7 mouse cellular contexts compared by ENCODE assay signal in the genomic region with DNA sequence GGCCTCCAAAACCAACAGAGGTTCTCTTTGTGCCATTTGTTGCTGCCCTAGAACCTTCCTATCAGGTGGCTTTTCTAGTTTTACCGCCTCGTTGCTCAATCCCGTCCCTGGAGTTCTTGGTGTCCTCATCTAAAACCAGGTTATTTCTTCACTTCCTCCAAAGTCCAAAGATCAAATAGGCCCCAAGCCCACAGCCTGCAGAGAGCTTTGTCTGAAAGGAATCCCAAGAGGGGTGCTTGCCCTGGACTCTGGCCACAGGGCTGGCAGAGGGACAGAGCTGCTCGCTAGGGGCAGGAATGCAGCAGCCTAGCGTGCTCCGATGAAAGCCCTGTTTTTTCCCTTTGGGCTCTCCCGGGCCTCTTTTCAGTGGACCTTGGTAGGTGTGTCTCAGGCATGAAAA. TPM values are rescaled to one million over a fixed set of nuclear protein-coding genes. Genes with fewer than 3 reads are reported as not detected.
DNase-seq lines count a peak whose midpoint lies in the region; ATAC-seq and TF ChIP-seq lines count a peak whose summit lies in the region.

No protein-coding gene starts in this region.

- 26% methylated on average over 7 of the region's 7 CpGs for WGBS in hindbrain, embryonic 16.5 days
- WGBS in liver, adult 2 months, result 5% methylated on average over 7 of the region's 7 CpGs
- 27% methylated on average over 7 of the region's 7 CpGs for WGBS in midbrain, embryonic 16.5 days

- no peak for ATAC-seq in hindbrain, embryonic 16.5 days
- no peak for ATAC-seq in midbrain, embryonic 16.5 days

- H3K4me2 ChIP-seq in hindbrain, embryonic 16.5 days (ENCODE audit: low read length), result peak overlapping the region; percentile 67
- H3K4me2 ChIP-seq in midbrain, embryonic 16.5 days (ENCODE audit: low read length), result peak overlapping the region; percentile 93

- H3K27me3 ChIP-seq in hindbrain, embryonic 16.5 days (replicated peaks; ENCODE audit: control insufficient read depth, insufficient read depth, low read length), result no peaks in the 10 kb centered on the region
- no peaks in the 10 kb centered on the region for H3K27me3 ChIP-seq in liver, adult 2 months (ENCODE audit: control insufficient read depth, insufficient read depth, low read length)
- no peaks in the 10 kb centered on the region for H3K27me3 ChIP-seq in midbrain, embryonic 16.5 days (ENCODE audit: control insufficient read depth, insufficient read depth, low read depth, low read length)

- H3K79me2 ChIP-seq in liver, adult 2 months (ENCODE audit: control insufficient read depth, insufficient read depth, low read length), result 0 out of 2 replicates have a peak, but pooled peaks cover 3% of the 10 kb centered on the region

- H3K4me3 ChIP-seq in hindbrain, embryonic 16.5 days (ENCODE audit: low read length), result peak overlapping the region; percentile 16; the same call in 1 of the 2 replicates
- peak overlapping the region; percentile 34 for H3K4me3 ChIP-seq in liver, adult 2 months (ENCODE audit: insufficient read depth, low read depth, low read length)
- H3K4me3 ChIP-seq in midbrain, embryonic 16.5 days (ENCODE audit: low read depth, low read length), result no peak overlapping the region

- peak; percentile 75 for DNase-seq in NIH3T3 (ENCODE audit: low read depth)
- peak; percentile 72 for DNase-seq in cerebellum, adult 11-12 months
- peak; percentile 71 for DNase-seq in gastrocnemius, adult 18-20 months (ENCODE audit: low spot score)
- peak; percentile 99 for DNase-seq in liver, adult 2 months (ENCODE audit: extremely low read depth, low read depth, low spot score)
- DNase-seq in spleen, postnatal 10 days (ENCODE audit: low spot score in 2 of 2), result no peak

- TF ChIP-seq POLR2A in liver, adult 2 months (IDR thresholded peaks at IDR 0.05; ENCODE audit: extremely low read depth, insufficient read depth, low read length), result 0 out of 2 replicates have a peak, but pooled peaks have one; percentile 14

- peak overlapping the region; percentile 51; the same call in 1 of the 2 replicates for H3K9ac ChIP-seq in hindbrain, embryonic 16.5 days (ENCODE audit: low read depth, low read length)
- H3K9ac ChIP-seq in liver, adult 2 months (ENCODE audit: low read depth, low read length), result peak overlapping the region; percentile 13; the same call in 1 of the 2 replicates
- peak overlapping the region; percentile 21; the same call in 1 of the 2 replicates for H3K9ac ChIP-seq in midbrain, embryonic 16.5 days (ENCODE audit: low read depth, low read length)

- H3K27ac ChIP-seq in hindbrain, embryonic 16.5 days (ENCODE audit: low read depth, low read length), result peak overlapping the region; percentile 62
- H3K27ac ChIP-seq in liver, adult 2 months (replicated peaks; ENCODE audit: insufficient read depth, low read depth, low read length), result peak overlapping the region; percentile 66
- peak overlapping the region; percentile 67 for H3K27ac ChIP-seq in midbrain, embryonic 16.5 days (ENCODE audit: low read length)

- no peaks in the 10 kb centered on the region for H3K9me3 ChIP-seq in hindbrain, embryonic 16.5 days (ENCODE audit: control insufficient read depth, low read length)
- H3K9me3 ChIP-seq in midbrain, embryonic 16.5 days (replicated peaks; ENCODE audit: control insufficient read depth, low read length, poor library complexity, severe bottlenecking), result no peaks in the 10 kb centered on the region

- no peaks in the 10 kb centered on the region for H3K36me3 ChIP-seq in hindbrain, embryonic 16.5 days (ENCODE audit: control insufficient read depth, insufficient read depth, low read length)
- no peaks in the 10 kb centered on the region for H3K36me3 ChIP-seq in liver, adult 2 months (ENCODE audit: control insufficient read depth, insufficient read depth, low read length)
- H3K36me3 ChIP-seq in midbrain, embryonic 16.5 days (ENCODE audit: control insufficient read depth, insufficient read depth, low read length), result no peaks in the 10 kb centered on the region

- TF ChIP-seq CTCF in liver, adult 2 months (IDR thresholded peaks at IDR 0.05; ENCODE audit: low read depth, low read length), result peak; percentile 12; the same call in 1 of the 2 replicates

- H3K4me1 ChIP-seq in hindbrain, embryonic 16.5 days (ENCODE audit: control insufficient read depth, insufficient read depth, low read depth, low read length), result peaks cover 23% of the 10 kb centered on the region
- peaks cover 14% of the 10 kb centered on the region for H3K4me1 ChIP-seq in liver, adult 2 months (ENCODE audit: control insufficient read depth, insufficient read depth, low read length)
- H3K4me1 ChIP-seq in midbrain, embryonic 16.5 days (ENCODE audit: control insufficient read depth, insufficient read depth, low read length), result peaks cover 25% of the 10 kb centered on the region

RNA-seq across cellular contexts. Expression of a gene that starts 1.0 kb away (rescaled TPM):
- 1 to 10 TPM; 2.5 to 2.6 TPM for total RNA-seq in gastrocnemius, adult 18-20 months (2021)
- polyA plus RNA-seq in hindbrain, embryonic 16.5 days (2015; fragmentation: Nextera tagmentation; extraction: Ambion mirVana), result 7.8 and 8.5 TPM in 2 replicates
- 74.7 and 78.2 TPM in 2 replicates for total RNA-seq in liver, adult 2 months (2014; rRNA removed)
- polyA plus RNA-seq in liver, adult 2 months (2012; rRNA removed), result 79.3 and 116 TPM in 2 replicates
- 7.5 and 8.8 TPM in 2 replicates for polyA plus RNA-seq in midbrain, embryonic 16.5 days (2015; fragmentation: Nextera tagmentation; extraction: Ambion mirVana)

RNA-seq across cellular contexts. Expression of a gene that starts 13.5 kb away (rescaled TPM):
- total RNA-seq in gastrocnemius, adult 18-20 months (2021), result 10 to 100 TPM; 25.5 to 31.9 TPM
- polyA plus RNA-seq in hindbrain, embryonic 16.5 days (2015; fragmentation: Nextera tagmentation; extraction: Ambion mirVana), result 0.65 and 0.66 TPM in 2 replicates
- 0.47 and 1.6 TPM in 2 replicates for total RNA-seq in liver, adult 2 months (2014; rRNA removed)
- polyA plus RNA-seq in liver, adult 2 months (2012; rRNA removed), result 5.6 and 6.6 TPM in 2 replicates
- 0.45 and 0.58 TPM in 2 replicates for polyA plus RNA-seq in midbrain, embryonic 16.5 days (2015; fragmentation: Nextera tagmentation; extraction: Ambion mirVana)

RNA-seq across cellular contexts. Expression of a gene that starts 54.1 kb away (rescaled TPM):
- total RNA-seq in gastrocnemius, adult 18-20 months (2021), result 10 to 100 TPM in 1 of 2 experiments, 1 to 10 TPM in 1; 5.4 to 12.7 TPM
- 0.17 and 0.25 TPM in 2 replicates for polyA plus RNA-seq in hindbrain, embryonic 16.5 days (2015; fragmentation: Nextera tagmentation; extraction: Ambion mirVana)
- under 0.01 and 0.07 TPM in 2 replicates for total RNA-seq in liver, adult 2 months (2014; rRNA removed)
- polyA plus RNA-seq in liver, adult 2 months (2012; rRNA removed), result not detected in 2 replicates
- polyA plus RNA-seq in midbrain, embryonic 16.5 days (2015; fragmentation: Nextera tagmentation; extraction: Ambion mirVana), result 0.26 and 0.30 TPM in 2 replicates

Comparison
In these comparisons a context has a peak if more than half of its experiments do, and no peak if none do; other contexts are left out.
1. DNase-seq: peak in NIH3T3 (single experiment), cerebellum, adult 11-12 months (single experiment), gastrocnemius, adult 18-20 months (single experiment) and liver, adult 2 months (single experiment); none in spleen, postnatal 10 days (0 of 2).
2. Peak in every context shown above with its lines, with median percentiles within 50 percentile points of each other: H3K27ac ChIP-seq and H3K9ac ChIP-seq.